Mouse (Mus musculus): ENCODE results near the gene Shcbp1l.

DNA sequence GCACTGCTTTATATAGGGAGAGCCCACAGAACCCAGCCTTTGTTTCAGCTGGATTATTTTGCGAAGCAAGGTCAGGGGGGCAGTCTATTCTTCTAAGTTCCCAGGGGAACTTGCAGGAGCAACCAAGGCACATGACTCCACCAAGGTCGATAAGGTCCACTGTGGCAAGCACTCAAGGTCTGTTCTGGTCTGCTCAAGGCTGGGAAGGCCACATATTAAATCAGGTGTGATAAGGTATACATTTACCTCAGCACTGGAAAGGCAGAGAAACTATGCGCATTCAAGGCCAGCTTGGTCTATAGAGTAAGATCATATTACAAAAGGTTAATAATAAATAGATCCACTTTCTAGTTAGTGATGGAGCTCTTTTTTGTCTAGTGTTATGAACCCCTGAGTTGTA lies 71.1 kb downstream of the Shcbp1l start:
- no peak for TF ChIP-seq POLR2A (IDR thresholded peaks at IDR 0.05; ENCODE audit: insufficient read length, low read depth)
- no peak for TF ChIP-seq TCF12 (IDR thresholded peaks at IDR 0.05; ENCODE audit: insufficient read depth, poor library complexity, severe bottlenecking)
- TF ChIP-seq MYOD1 (IDR thresholded peaks at IDR 0.05; ENCODE audit: control insufficient read depth in 1 of 3, insufficient read length in 2 of 3, low read depth in 2 of 3) = no peak
- TF ChIP-seq MAX (IDR thresholded peaks at IDR 0.05; ENCODE audit: low read depth) = no peak
- no peak for TF ChIP-seq USF1 (IDR thresholded peaks at IDR 0.05; ENCODE audit: low read depth)
- no peak for TF ChIP-seq POLR2AphosphoS2 (IDR thresholded peaks at IDR 0.05; ENCODE audit: insufficient read length, low read depth)
- no peak for TF ChIP-seq CEBPB (IDR thresholded peaks at IDR 0.05; ENCODE audit: insufficient read depth, poor library complexity, severe bottlenecking)
